Mouse (Mus musculus) gastrocnemius, postnatal 14 days (tissue): Measurements from ENCODE around the gene Ston2. TPM values are rescaled to one million over a fixed set of nuclear protein-coding genes. Genes with fewer than 3 reads are reported as not detected.
"Not testable (repeated sequence)": the region's sequence is repeated elsewhere in the genome, so short reads cannot be mapped to it uniquely, and the experiment has no call there.

ENCODE experiments used
- DNase-seq: peaks from one replicate; pipeline ENCODE4 v3.0.0; 2021; ENCODE audit warnings: mixed read lengths
- intact Hi-C: fragments of 180-260 bp; cut with DNase I; formaldehyde crosslinking; loops from one replicate; pipeline ENCODE4 v1.15.1; 2025; ENCODE audit warnings: low total_unique reads
- total RNA-seq, 2 experiments: library from RNA; stranded (reverse); gene quantifications; 2 replicates each; pipeline ENCODE4 v1.2.3; 2021

Gene Ston2
- total RNA-seq, 2 experiments from 2014 or later = 29.0 to 32.3 TPM

- intact Hi-C loops = loop anchor here (5.0 kb wide), 1 partner anchor 397 kb away; no protein-coding TSS in a partner anchor
These were observed 10.7 kb upstream of the Ston2 start for GRCm38 (mm10) chr12:91798720-91799378.

GRCm38 (mm10) chr12:91796774-91797173 is 8.6 kb upstream of the Ston2 start:
- DNase-seq = no peak
- intact Hi-C loops = loop anchor here (5.0 kb wide), 1 partner anchor 394 kb away; no protein-coding TSS in a partner anchor

More at GRCm38 (mm10) chr12:91798720-91799378, 10.7 kb upstream of the Ston2 start:
- DNase-seq = no peak

- intact Hi-C loops = loop anchor here (5.0 kb wide), 1 partner anchor 151 kb away; no protein-coding TSS in a partner anchor
- no peak for DNase-seq
These were observed 5.1 kb upstream of the Ston2 start for GRCm38 (mm10) chr12:91793266-91793665.

GRCm38 (mm10) chr12:91791822-91792221 is 3.6 kb upstream of the Ston2 start:
- intact Hi-C loops = loop anchor here (5.0 kb wide), 1 partner anchor 150 kb away; no protein-coding TSS in a partner anchor
- no peak for DNase-seq

GRCm38 (mm10) chr12:91789801-91790200 is 1.6 kb upstream of the Ston2 start:
- intact Hi-C loops = loop anchor here (5.0 kb wide), 2 partner anchors 48 to 148 kb away; no protein-coding TSS in a partner anchor
- DNase-seq = peak; percentile 44

GRCm38 (mm10) chr12:91788446-91788845 is 259 bp upstream of the Ston2 start:
- intact Hi-C loops = loop anchor here (5.0 kb wide), 1 partner anchor 46 kb away; no protein-coding TSS in a partner anchor
- DNase-seq = not testable (repeated sequence)

- intact Hi-C loops = loop anchor here (5.0 kb wide), 1 partner anchor 44 kb away; no protein-coding TSS in a partner anchor
- DNase-seq = peak; percentile 92
These were observed 1.8 kb downstream of the Ston2 start for GRCm38 (mm10) chr12:91786355-91786754.

GRCm38 (mm10) chr12:91781432-91781831 is 6.8 kb downstream of the Ston2 start:
- no peak for DNase-seq
- intact Hi-C loops = no loop called here

GRCm38 (mm10) chr12:91780531-91780930 is 7.7 kb downstream of the Ston2 start:
- DNase-seq = no peak
- intact Hi-C loops = no loop called here

- intact Hi-C loops = no loop called here
These were observed 9.2 kb downstream of the Ston2 start for GRCm38 (mm10) chr12:91779004-91779365.

GRCm38 (mm10) chr12:91778211-91779003 is 9.8 kb downstream of the Ston2 start:
- peak; percentile 66 for DNase-seq
- intact Hi-C loops = no loop called here

More at GRCm38 (mm10) chr12:91779004-91779365, 9.2 kb downstream of the Ston2 start:
- DNase-seq = peak; percentile 87

- intact Hi-C loops = no loop called here
- no peak for DNase-seq
These were observed 11.8 kb downstream of the Ston2 start for GRCm38 (mm10) chr12:91776342-91776741.

- intact Hi-C loops = no loop called here
- DNase-seq = peak; percentile 74
These were observed 13.3 kb downstream of the Ston2 start for GRCm38 (mm10) chr12:91774811-91775284.

- no peak for DNase-seq
- intact Hi-C loops = no loop called here
These were observed 19.3 kb downstream of the Ston2 start for GRCm38 (mm10) chr12:91768871-91769270.

- intact Hi-C loops = no loop called here
- no peak for DNase-seq
These were observed 20.0 kb downstream of the Ston2 start for GRCm38 (mm10) chr12:91768176-91768575.

- peak; percentile 50 for DNase-seq
- intact Hi-C loops = no loop called here
These were observed 21.7 kb downstream of the Ston2 start for GRCm38 (mm10) chr12:91766338-91767107.

GRCm38 (mm10) chr12:91765504-91765903 is 22.7 kb downstream of the Ston2 start:
- intact Hi-C loops = no loop called here
- no peak for DNase-seq

- DNase-seq = no peak
- intact Hi-C loops = no loop called here
These were observed 23.1 kb downstream of the Ston2 start for GRCm38 (mm10) chr12:91765054-91765453.

- no peak for DNase-seq
- intact Hi-C loops = no loop called here
These were observed 23.7 kb downstream of the Ston2 start for GRCm38 (mm10) chr12:91764471-91764870.
